Mouse (Mus musculus) midbrain, embryonic 11.5 days (tissue): ENCODE measurements at regions not wholly inside any gene's neighbourhood (a gene's known extent, or its start where the extent isn't known, plus 50 kb on each side); places are given as distances from the start of the nearest gene placed in this dataset.
"Not testable (repeated sequence)": the region's sequence is repeated elsewhere in the genome, so short reads cannot be mapped to it uniquely, and the experiment has no call there.

ENCODE experiments used
- ATAC-seq: fragments of 200-750 bp; cut with Nextera tagmentation; 2 replicates; pipeline ENCODE4 v1.8.0; 2017; ENCODE audit warnings: moderate TSS enrichment, moderate library complexity; ENCODE audit not compliant: low FRiP score
- DNase-seq: peaks from one replicate; pipeline ENCODE4 v3.0.0; 2015; ENCODE audit warnings: low spot score; ENCODE audit errors: missing footprints
- H3K27ac ChIP-seq: fragments of 300-500 bp; sonication (generic); 2 replicates; pipeline ENCODE4 v1.5.1; 2014; ENCODE audit warnings: low read depth, low read length
- H3K27me3 ChIP-seq: fragments of 300-500 bp; sonication (generic); 2 replicates; pipeline ENCODE4 v1.6.1; 2014; ENCODE audit warnings: mild to moderate bottlenecking, low read length, moderate library complexity, mixed read lengths; ENCODE audit not compliant: control insufficient read depth, insufficient read depth
- H3K36me3 ChIP-seq: fragments of 300-500 bp; sonication (generic); 2 replicates; pipeline ENCODE4 v1.6.1; 2014; ENCODE audit warnings: mild to moderate bottlenecking, low read length, moderate library complexity, mixed read lengths; ENCODE audit not compliant: control insufficient read depth, insufficient read depth
- H3K4me1 ChIP-seq: fragments of 300-500 bp; sonication (generic); 2 replicates; pipeline ENCODE4 v1.6.1; 2014; ENCODE audit warnings: low read length; ENCODE audit not compliant: control insufficient read depth, insufficient read depth
- H3K4me2 ChIP-seq: fragments of 300-500 bp; sonication (generic); 2 replicates; pipeline ENCODE4 v1.6.1; 2014; ENCODE audit warnings: mild to moderate bottlenecking, moderate library complexity
- H3K4me3 ChIP-seq: fragments of 300-500 bp; sonication (generic); 2 replicates; pipeline ENCODE4 v1.5.1; 2014; ENCODE audit warnings: low read depth, low read length
- H3K9ac ChIP-seq: fragments of 300-500 bp; sonication (generic); 2 replicates; pipeline ENCODE4 v1.6.1; 2014; ENCODE audit warnings: low read length
- H3K9me3 ChIP-seq: fragments of 300-500 bp; sonication (generic); 2 replicates; pipeline ENCODE4 v1.6.1; 2016; ENCODE audit warnings: low read length; ENCODE audit not compliant: control insufficient read depth
- WGBS: fragments of 180-500 bp; shearing (Covaris S2); extraction: QIAGEN DNeasy Blood & Tissue Kit; methylation state at CpG from one replicate; pipeline ENCODE4 v1.1.7; 2014; 5-methylcytosine and 5-hydroxymethylcytosine counted together

DNA sequence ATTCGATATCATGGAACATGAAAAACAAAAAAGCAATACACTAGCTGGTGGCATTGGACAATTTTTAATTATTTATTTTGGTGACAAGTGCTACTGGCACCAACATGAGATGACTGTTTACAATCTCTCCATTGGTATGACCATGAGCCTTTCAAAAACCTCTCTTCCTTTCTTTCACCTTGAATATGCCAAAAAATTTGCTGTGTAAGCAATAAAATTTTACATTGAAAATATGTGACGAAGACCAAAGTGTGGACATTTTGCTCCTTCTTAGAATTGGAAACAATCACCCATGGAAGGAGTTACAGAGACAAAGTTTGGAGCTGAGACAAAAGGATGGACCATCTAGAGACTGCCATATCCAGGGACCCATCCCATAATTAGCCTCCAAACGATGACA lies 83.4 kb upstream of the Gm49339 start:
- not testable (repeated sequence) for H3K9ac ChIP-seq, H3K9me3 ChIP-seq, ATAC-seq, DNase-seq, H3K4me3 ChIP-seq, H3K27ac ChIP-seq, H3K36me3 ChIP-seq, H3K4me1 ChIP-seq, H3K4me2 ChIP-seq, H3K27me3 ChIP-seq
- 87% methylated on average over 3 of the region's 3 CpGs for WGBS

- DNase-seq (peak; percentile 94), ATAC-seq (peak; percentile 88)
- Histone ChIP-seq H3K9me3 (no peaks in the 10 kb centered on the region), H3K4me2 (no peak overlapping the region), H3K4me3 (no peak overlapping the region), H3K27ac (no peak overlapping the region), H3K27me3 (no peaks in the 10 kb centered on the region), H3K36me3 (no peaks in the 10 kb centered on the region), H3K4me1 (no peaks in the 10 kb centered on the region), H3K9ac (no peak overlapping the region)
- 7% methylated on average over 9 of the region's 9 CpGs for WGBS
Measured at GRCm38 (mm10) chr10:51405141-51405540, 75.3 kb upstream of the Gm49339 start.

GRCm38 (mm10) chr10:51412795-51413194 lies 67.6 kb upstream of the Gm49339 start:
- no peak overlapping the region for H3K4me2 ChIP-seq
- H3K9me3 ChIP-seq = no peaks in the 10 kb centered on the region
- H3K4me1 ChIP-seq = no peaks in the 10 kb centered on the region
- ATAC-seq (no peak), DNase-seq (no peak)
- H3K27me3 ChIP-seq = no peaks in the 10 kb centered on the region
- no peak overlapping the region for H3K9ac ChIP-seq
- no peak overlapping the region for H3K27ac ChIP-seq
- H3K36me3 ChIP-seq = no peaks in the 10 kb centered on the region
- H3K4me3 ChIP-seq = no peak overlapping the region

DNA sequence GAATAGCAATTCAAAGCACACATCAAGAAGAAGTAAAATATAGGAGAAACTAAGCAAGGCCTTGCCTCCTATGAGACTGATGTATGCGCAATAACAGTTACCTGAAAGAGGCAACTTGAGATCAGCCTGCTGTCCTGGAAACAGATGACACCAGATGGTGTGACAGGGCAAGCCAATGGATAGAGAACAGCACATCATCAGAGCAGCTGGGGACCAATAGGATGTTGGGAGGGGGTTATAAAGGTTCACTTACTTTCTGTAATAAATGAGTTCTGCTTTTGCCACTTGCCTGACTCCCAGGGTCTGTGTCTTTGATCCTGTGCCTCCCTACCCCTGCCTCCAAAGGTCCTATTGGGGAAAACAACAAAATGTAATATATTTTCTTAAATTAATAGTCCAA lies 65.9 kb upstream of the Gm49339 start:
- ATAC-seq = no peak
- H3K4me1 ChIP-seq = no peaks in the 10 kb centered on the region
- WGBS = 92% methylated on average over 1 of the region's 1 CpGs
- no peaks in the 10 kb centered on the region for H3K36me3 ChIP-seq
- DNase-seq = no peak
- H3K4me3 ChIP-seq = no peak overlapping the region
- no peak overlapping the region for H3K27ac ChIP-seq
- no peak overlapping the region for H3K9ac ChIP-seq
- H3K27me3 ChIP-seq = no peaks in the 10 kb centered on the region
- no peaks in the 10 kb centered on the region for H3K9me3 ChIP-seq
- H3K4me2 ChIP-seq = no peak overlapping the region

- no peaks in the 10 kb centered on the region for H3K36me3 ChIP-seq
- H3K27me3 ChIP-seq = no peaks in the 10 kb centered on the region
- no peak for DNase-seq
- H3K4me2 ChIP-seq = no peak overlapping the region
- H3K9me3 ChIP-seq = no peaks in the 10 kb centered on the region
- no peak for ATAC-seq
- no peak overlapping the region for H3K27ac ChIP-seq
- H3K9ac ChIP-seq = no peak overlapping the region
- H3K4me3 ChIP-seq = no peak overlapping the region
- H3K4me1 ChIP-seq = no peaks in the 10 kb centered on the region
Measured at GRCm38 (mm10) chr10:51416723-51417122, 63.7 kb upstream of the Gm49339 start.

DNA sequence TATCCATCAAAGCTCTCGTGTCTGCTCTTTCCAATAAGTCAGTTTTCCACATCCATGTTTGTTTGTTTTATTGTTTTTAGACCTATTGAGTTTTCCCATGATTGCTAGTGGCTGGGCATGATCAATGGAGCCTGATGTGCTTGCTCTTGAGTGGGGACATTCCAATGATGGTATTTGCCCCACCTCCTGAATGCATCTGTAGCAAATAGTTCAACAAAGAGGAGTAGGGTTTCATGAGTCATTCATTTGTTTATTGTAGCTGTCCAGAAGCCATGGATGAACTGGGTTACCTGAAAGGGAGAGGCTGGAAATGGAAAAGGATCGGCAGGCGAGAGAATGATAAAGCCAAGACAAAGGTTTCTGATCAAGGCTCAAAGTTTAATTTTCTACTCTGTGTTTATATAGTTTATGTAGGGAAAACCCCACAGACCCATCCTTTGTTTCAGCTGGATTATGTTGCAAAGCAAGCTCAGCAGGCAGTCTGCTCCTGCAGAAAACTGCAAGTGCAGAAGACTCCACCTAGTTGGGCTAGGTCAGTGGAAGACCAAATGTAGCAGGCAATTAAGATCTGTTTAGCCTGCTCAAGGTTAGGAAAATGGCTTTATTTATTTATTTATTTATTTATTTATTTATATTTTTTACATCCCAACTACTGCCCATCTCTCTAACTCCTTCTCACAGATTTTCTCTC lies 63.0 kb upstream of the Gm49339 start:
- no peaks in the 10 kb centered on the region for H3K9me3 ChIP-seq
- no peaks in the 10 kb centered on the region for H3K36me3 ChIP-seq
- H3K4me1 ChIP-seq = no peaks in the 10 kb centered on the region
- no peak overlapping the region for H3K27ac ChIP-seq
- DNase-seq (no peak), ATAC-seq (no peak)
- no peak overlapping the region for H3K4me3 ChIP-seq
- WGBS = 65% methylated on average over 3 of the region's 3 CpGs
- no peak overlapping the region for H3K4me2 ChIP-seq
- H3K9ac ChIP-seq = no peak overlapping the region
- no peaks in the 10 kb centered on the region for H3K27me3 ChIP-seq

- H3K9me3 ChIP-seq = no peaks in the 10 kb centered on the region
- no peak for DNase-seq
- no peaks in the 10 kb centered on the region for H3K36me3 ChIP-seq
- H3K27ac ChIP-seq = no peak overlapping the region
- no peak for ATAC-seq
- no peaks in the 10 kb centered on the region for H3K4me1 ChIP-seq
- no peaks in the 10 kb centered on the region for H3K27me3 ChIP-seq
- H3K4me2 ChIP-seq = no peak overlapping the region
- H3K9ac ChIP-seq = no peak overlapping the region
- H3K4me3 ChIP-seq = no peak overlapping the region
- 78% methylated on average over 1 of the region's 1 CpGs for WGBS
Measured at GRCm38 (mm10) chr10:51418550-51418949, 61.9 kb upstream of the Gm49339 start.

DNA sequence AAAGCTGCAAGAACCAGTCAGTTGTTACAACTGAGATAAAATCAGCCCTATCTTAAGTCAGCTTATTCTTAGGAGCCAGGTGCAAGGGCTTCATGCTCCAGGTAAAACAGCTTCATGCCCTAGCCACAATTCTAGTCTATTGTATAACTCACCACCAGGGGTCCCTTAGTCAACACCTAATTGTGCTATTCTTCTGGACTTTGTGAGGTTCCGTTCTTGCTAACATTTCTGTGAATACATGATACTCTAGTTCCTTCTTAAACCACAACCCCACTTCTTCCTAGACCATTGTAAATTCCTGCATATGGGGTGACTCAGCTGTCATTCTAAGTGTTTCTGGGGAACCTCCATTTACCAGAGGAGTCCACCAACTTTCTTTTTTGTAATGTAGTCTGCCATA lies 57.9 kb upstream of the Gm49339 start:
- Histone ChIP-seq H3K9me3 (no peaks in the 10 kb centered on the region), H3K4me2 (no peak overlapping the region), H3K27me3 (no peaks in the 10 kb centered on the region), H3K4me1 (no peaks in the 10 kb centered on the region), H3K27ac (no peak overlapping the region), H3K9ac (no peak overlapping the region), H3K4me3 (no peak overlapping the region), H3K36me3 (no peaks in the 10 kb centered on the region)
- 86% methylated on average over 1 of the region's 1 CpGs for WGBS
- no peak for DNase-seq
- no peak for ATAC-seq
